Mouse (Mus musculus) myocyte (in vitro differentiated cells): ENCODE results near the gene Fos.

Experiments
- CEBPB ChIP-seq: IDR thresholded peaks from 2 replicates; pipeline ENCODE4 v1.6.1; 2011; ENCODE audit warnings: mild to moderate bottlenecking, moderate library complexity; ENCODE audit not compliant: poor library complexity, insufficient read depth, severe bottlenecking
- MAX ChIP-seq: IDR thresholded peaks from one replicate; pipeline ENCODE4 v1.6.1; 2011; ENCODE audit warnings: low read depth, mild to moderate bottlenecking, control low read depth
- MYOG ChIP-seq, 3 experiments: IDR thresholded peaks; one replicate each; pipeline ENCODE4 v1.6.1; 2011; ENCODE audit warnings: control low read depth in 2 of 3, low read depth in 2 of 3, mild to moderate bottlenecking in 2 of 3; ENCODE audit not compliant: insufficient read length in 2 of 3, control insufficient read depth in 1 of 3, insufficient read depth in 1 of 3
- POLR2A ChIP-seq: IDR thresholded peaks from one replicate; pipeline ENCODE4 v1.6.1; 2011; ENCODE audit warnings: low read depth, mild to moderate bottlenecking, control low read depth, moderate library complexity; ENCODE audit not compliant: insufficient read length
- TCF12 ChIP-seq: IDR thresholded peaks from one replicate; pipeline ENCODE4 v1.6.1; 2011; ENCODE audit warnings: mild to moderate bottlenecking, control low read depth; ENCODE audit not compliant: poor library complexity, insufficient read depth, severe bottlenecking
- USF1 ChIP-seq: IDR thresholded peaks from one replicate; pipeline ENCODE4 v1.6.1; 2011; ENCODE audit warnings: low read depth, mild to moderate bottlenecking, control low read depth, moderate library complexity

DNA sequence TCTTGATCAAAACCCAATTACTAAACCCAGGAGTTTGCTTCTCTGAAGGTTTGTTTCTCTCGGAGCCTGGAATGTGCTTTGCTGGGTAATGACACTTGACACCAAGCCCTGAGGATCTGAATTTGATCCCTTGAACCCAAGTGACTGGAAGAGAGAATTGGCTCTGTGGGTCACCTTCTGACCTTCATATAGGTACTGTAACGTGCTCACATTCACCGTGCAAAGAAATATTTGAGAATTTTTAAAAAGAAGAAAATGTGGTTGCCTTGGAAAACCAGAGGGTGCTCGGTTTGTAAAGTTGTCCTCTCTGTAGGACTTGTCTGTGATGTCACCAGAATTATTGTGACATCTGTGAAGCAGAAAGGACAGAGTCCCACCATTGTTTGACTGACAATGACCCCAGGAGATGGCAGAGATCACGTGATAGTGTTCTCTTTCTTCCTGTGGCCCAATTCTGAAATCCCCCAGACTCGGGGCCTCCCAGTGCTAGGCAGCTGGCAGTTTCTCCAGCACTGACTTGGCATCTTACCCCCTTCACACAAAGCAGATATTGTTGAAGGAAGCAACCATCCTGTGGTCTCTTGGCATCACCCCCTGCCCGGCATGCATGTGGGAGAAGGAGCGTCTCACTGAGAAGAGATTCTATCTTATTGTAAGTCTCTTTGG, 50.6 kb downstream of the Fos start:
- no peak for TF ChIP-seq MYOG (IDR thresholded peaks at IDR 0.05; ENCODE audit: control insufficient read depth in 1 of 3, insufficient read depth in 1 of 3, insufficient read length in 2 of 3, low read depth in 2 of 3)
- no peak for TF ChIP-seq POLR2A
- no peak for TF ChIP-seq MAX
- TF ChIP-seq TCF12: no peak
- no peak for TF ChIP-seq CEBPB
- peak; percentile 7 for TF ChIP-seq USF1
